Comparison of ENCODE assay signal across 10 mouse cellular contexts in genomic region chr12:28248287-28248686, GRCm38 (mm10).
A peak's percentile ranks its signal among the peaks of the same experiment; 100 is the strongest.
DNase-seq lines count a peak whose midpoint lies in the region.
"Had no signal": no experiment of that assay in that cellular context is flagged by ENCODE, and none has a peak within 500 bp of the region (broad histone marks: within the 10 kb centered on the region; RNA-seq: fewer than 3 reads in every experiment).

No protein-coding gene starts in this region.

- DNase-seq in kidney, postnatal 10 days = peak; percentile 4
- DNase-seq in kidney, postnatal 25 days = no peak
- peak; percentile 61 for DNase-seq in right cerebral cortex, adult 18-20 months
- DNase-seq in right cerebral cortex, postnatal 4 days = no peak
- peak; percentile 54 for DNase-seq in brain, adult 2 months (ENCODE audit: low read depth, low spot score)
- peak; percentile 14 to 67 for DNase-seq in left cerebral cortex, postnatal 25 days (ENCODE audit: low spot score in 2 of 2)
- no peak for DNase-seq in retina, embryonic 14.5 days (ENCODE audit: low spot score)
- DNase-seq: cerebellum, adult 9-11 months; heart, adult 11 months; heart, postnatal 36 days had no signal

- intact Hi-C loops in left cerebral cortex, postnatal 25 days (cut with DNase I) = loop anchor here (5.0 kb wide), 2 partner anchors 906 to 1716 kb away; partner anchors contain the start of gene Sox11

Comparison
In these comparisons a context has a peak if more than half of its experiments do, and no peak if none do; other contexts are left out.
1. DNase-seq: peak in kidney, postnatal 10 days (single experiment), right cerebral cortex, adult 18-20 months (single experiment), brain, adult 2 months (single experiment) and left cerebral cortex, postnatal 25 days (2 of 2); none in kidney, postnatal 25 days (0 of 2), right cerebral cortex, postnatal 4 days (single experiment) and retina, embryonic 14.5 days (single experiment).